Mouse (Mus musculus) C2C12 (cell line): ENCODE results near the gene Smoc1.

Source experiments
- CTCF ChIP-seq: IDR thresholded peaks from one replicate; pipeline ENCODE4 v1.5.1; 2011; ENCODE audit not compliant: control insufficient read depth, insufficient read depth, insufficient read length
- USF1 ChIP-seq: IDR thresholded peaks from one replicate; pipeline ENCODE4 v1.6.1; 2011; ENCODE audit warnings: low read depth, mild to moderate bottlenecking, control low read depth, moderate library complexity

GRCm38 (mm10) chr12:81182073-81182472, 155.5 kb downstream of the Smoc1 start:
- TF ChIP-seq CTCF = peak; percentile 71
- TF ChIP-seq USF1 = no peak
